Mouse (Mus musculus): ENCODE results near the gene Prr11. TPM values are rescaled to one million over a fixed set of nuclear protein-coding genes. Genes with fewer than 3 reads are reported as not detected.

Prr11 gene
- 0.19 and 0.54 TPM in 2 replicates for polyA plus RNA-seq (2012; rRNA removed)

GRCm38 (mm10) chr11:87108409-87108754 lies at the start of gene Prr11:
Prr11 (minus strand) TSS chr11:87108708.
- peak within 1 kb of the TSS; percentile 88 for H3K4me3 ChIP-seq (replicated peaks; ENCODE audit: extremely low read depth, low read depth, low read length)
- WGBS = under 1% methylated on average over 14 of the region's 14 CpGs
- H3K4me1 ChIP-seq (ENCODE audit: control insufficient read depth, insufficient read depth, low read length) = peaks cover 5% of the 10 kb centered on the region; the same call in 1 of the 2 replicates
- DNase-seq = no peak
- TF ChIP-seq CTCF (IDR thresholded peaks at IDR 0.05; ENCODE audit: insufficient read depth, low read length) (no peak), POLR2A (IDR thresholded peaks at IDR 0.05; ENCODE audit: borderline replicate concordance, extremely low read depth, low read depth, low read length) (no peak)

- TF ChIP-seq CTCF (IDR thresholded peaks at IDR 0.05; ENCODE audit: insufficient read depth, low read length) = no peak
- H3K4me1 ChIP-seq (ENCODE audit: control insufficient read depth, insufficient read depth, low read length) = no peaks in the 10 kb centered on the region
- no peak overlapping the region for H3K4me3 ChIP-seq (replicated peaks; ENCODE audit: extremely low read depth, low read depth, low read length)
- 80% methylated on average over 2 of the region's 2 CpGs for WGBS
- no peak for DNase-seq
These were observed 49.5 kb upstream of the Prr11 start for GRCm38 (mm10) chr11:87158012-87158411.

DNA sequence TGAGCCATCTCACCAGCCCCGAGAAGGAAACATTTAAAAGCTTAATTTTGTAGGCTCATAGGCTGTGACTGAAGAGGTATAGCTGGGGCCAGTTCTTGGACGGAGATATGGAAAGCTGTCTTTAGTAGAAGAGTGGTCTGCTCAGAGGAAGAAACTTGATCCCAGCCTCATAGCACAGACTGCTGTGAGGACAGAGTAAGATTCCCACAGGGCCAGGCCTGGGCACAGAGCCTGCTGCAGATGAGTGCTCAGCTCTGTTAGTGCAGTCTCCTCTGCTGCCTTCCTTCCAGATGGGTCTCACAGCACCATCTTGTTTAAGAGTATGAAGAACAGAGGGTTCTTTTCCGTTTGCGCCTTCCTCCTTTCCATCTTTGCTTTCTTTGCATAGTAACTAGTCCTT lies 27.7 kb upstream of the Prr11 start:
- whole genome bisulfite sequencing = 91% methylated on average over 4 of the region's 4 CpGs
- Histone ChIP-seq H3K4me3 (replicated peaks; ENCODE audit: extremely low read depth, low read depth, low read length) (no peak overlapping the region), H3K4me1 (ENCODE audit: control insufficient read depth, insufficient read depth, low read length) (no peaks in the 10 kb centered on the region)
- no peak for DNase-seq
- no peak for TF ChIP-seq CTCF (IDR thresholded peaks at IDR 0.05; ENCODE audit: insufficient read depth, low read length)
- TF ChIP-seq POLR2A (IDR thresholded peaks at IDR 0.05; ENCODE audit: borderline replicate concordance, extremely low read depth, low read depth, low read length) = no peak

GRCm38 (mm10) chr11:87126824-87127816 lies 18.6 kb upstream of the Prr11 start, which contains the start of gene Trim37:
Trim37 (plus strand) TSS chr11:87127077.
- peak; percentile 80 for DNase-seq
- TF ChIP-seq CTCF (IDR thresholded peaks at IDR 0.05; ENCODE audit: insufficient read depth, low read length) (no peak), POLR2A (IDR thresholded peaks at IDR 0.05; ENCODE audit: borderline replicate concordance, extremely low read depth, low read depth, low read length) (peak; percentile 40; the same call in 1 of the 2 replicates)
- no peaks in the 10 kb centered on the region; the same call in 1 of the 2 replicates for H3K4me1 ChIP-seq (ENCODE audit: control insufficient read depth, insufficient read depth, low read length)
- WGBS = under 1% methylated on average over 101 of the region's 105 CpGs
- H3K4me3 ChIP-seq (replicated peaks; ENCODE audit: extremely low read depth, low read depth, low read length) = peak within 1 kb of the TSS; percentile 70

DNA sequence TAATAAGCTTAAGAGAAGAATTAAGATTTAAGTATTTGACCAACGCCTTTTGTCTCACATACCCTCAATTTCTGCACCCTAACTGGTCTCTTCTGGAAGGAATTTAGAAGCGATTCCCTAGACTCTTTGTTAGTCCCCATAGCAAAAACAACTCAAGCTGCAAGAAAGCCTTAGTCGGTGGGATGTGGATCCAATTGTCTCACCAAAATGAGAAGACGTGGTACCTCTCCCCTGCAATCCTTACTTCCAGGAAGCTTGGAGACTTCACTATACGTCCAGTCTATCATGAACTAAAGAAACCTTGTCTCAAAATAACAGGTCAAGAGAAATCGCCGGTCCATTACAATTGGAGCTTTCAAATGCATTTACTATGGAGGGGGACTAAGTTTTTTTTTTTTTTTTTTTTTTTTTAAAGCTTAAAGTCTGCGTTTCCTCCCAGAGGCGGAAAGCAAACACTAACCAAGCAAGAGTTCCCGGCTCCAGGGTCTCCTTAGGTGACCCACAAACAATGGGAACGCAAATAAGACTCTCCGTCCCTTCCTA lies 17.8 kb upstream of the Prr11 start:
- DNase-seq = no peak
- 1% methylated on average over 12 of the region's 12 CpGs for WGBS
- peak overlapping the region; percentile 67 for H3K4me3 ChIP-seq (replicated peaks; ENCODE audit: extremely low read depth, low read depth, low read length)
- no peaks in the 10 kb centered on the region; the same call in 1 of the 2 replicates for H3K4me1 ChIP-seq (ENCODE audit: control insufficient read depth, insufficient read depth, low read length)
- no peak for TF ChIP-seq POLR2A (IDR thresholded peaks at IDR 0.05; ENCODE audit: borderline replicate concordance, extremely low read depth, low read depth, low read length)
- TF ChIP-seq CTCF (IDR thresholded peaks at IDR 0.05; ENCODE audit: insufficient read depth, low read length) = no peak

DNA sequence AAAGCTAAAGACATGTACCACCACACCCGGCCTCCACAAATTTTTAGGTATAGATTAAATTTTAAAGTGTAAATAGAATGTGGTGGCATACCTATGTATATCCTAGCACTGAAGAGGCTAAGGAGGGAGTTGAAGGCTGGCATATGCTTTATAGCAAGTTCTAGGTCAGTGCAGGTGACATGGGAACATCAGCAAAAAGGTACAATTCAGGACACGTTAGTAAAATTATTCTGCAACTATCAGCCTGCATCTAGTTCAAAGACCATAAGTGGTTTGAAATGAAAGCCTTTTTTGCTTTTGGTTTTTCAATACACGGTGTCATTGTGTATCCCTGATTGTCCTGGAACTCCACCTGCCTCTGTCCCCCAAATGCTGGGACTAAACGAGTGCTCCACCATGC lies 17.1 kb upstream of the Prr11 start:
- DNase-seq = no peak
- Histone ChIP-seq H3K4me3 (replicated peaks; ENCODE audit: extremely low read depth, low read depth, low read length) (no peak overlapping the region), H3K4me1 (ENCODE audit: control insufficient read depth, insufficient read depth, low read length) (no peaks in the 10 kb centered on the region; the same call in 1 of the 2 replicates)
- 56% methylated on average over 4 of the region's 4 CpGs for WGBS
- TF ChIP-seq CTCF (IDR thresholded peaks at IDR 0.05; ENCODE audit: insufficient read depth, low read length) (no peak), POLR2A (IDR thresholded peaks at IDR 0.05; ENCODE audit: borderline replicate concordance, extremely low read depth, low read depth, low read length) (no peak)

GRCm38 (mm10) chr11:87121864-87122263 lies 13.4 kb upstream of the Prr11 start:
- TF ChIP-seq POLR2A (IDR thresholded peaks at IDR 0.05; ENCODE audit: borderline replicate concordance, extremely low read depth, low read depth, low read length) (no peak), CTCF (IDR thresholded peaks at IDR 0.05; ENCODE audit: insufficient read depth, low read length) (no peak)
- WGBS = 60% methylated on average over 8 of the region's 8 CpGs
- no peak for DNase-seq
- no peaks in the 10 kb centered on the region; the same call in 1 of the 2 replicates for H3K4me1 ChIP-seq (ENCODE audit: control insufficient read depth, insufficient read depth, low read length)
- H3K4me3 ChIP-seq (replicated peaks; ENCODE audit: extremely low read depth, low read depth, low read length) = no peak overlapping the region

DNA sequence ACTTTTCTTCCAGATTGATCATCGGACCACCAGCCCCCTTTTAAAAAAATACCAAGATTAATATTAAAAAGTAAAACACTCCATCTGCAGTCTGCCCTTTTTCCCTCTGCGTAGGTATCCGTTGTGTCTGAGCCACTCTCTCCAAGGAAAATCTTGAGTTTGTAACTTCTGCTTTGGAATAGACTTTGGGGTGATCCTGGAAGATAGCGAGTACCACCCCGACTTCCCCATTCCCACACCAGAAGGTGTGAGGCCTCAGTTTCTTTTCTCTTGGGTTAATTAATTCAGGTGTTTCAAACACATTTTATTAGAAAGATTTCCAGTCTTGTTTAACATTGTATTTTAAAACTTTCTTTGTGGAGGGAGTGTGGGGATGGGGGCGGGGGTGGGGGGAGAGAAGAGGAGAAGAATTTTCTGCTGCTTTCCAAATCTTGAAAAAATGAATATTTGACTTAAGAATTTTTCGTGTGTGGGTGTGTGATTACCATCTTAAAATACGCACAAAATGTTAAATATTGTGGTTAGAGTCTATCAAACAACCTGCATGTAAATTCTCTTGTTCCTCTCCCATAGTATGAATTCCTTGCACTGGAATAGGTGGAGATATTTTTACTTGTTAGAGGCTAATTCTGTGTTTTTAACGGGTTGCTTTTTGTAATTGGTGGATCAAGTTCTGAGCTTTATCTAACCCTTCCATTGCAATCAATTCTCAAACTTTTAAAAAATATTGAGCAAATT lies 1.8 kb upstream of the Prr11 start:
- TF ChIP-seq CTCF (IDR thresholded peaks at IDR 0.05; ENCODE audit: insufficient read depth, low read length) (no peak), POLR2A (IDR thresholded peaks at IDR 0.05; ENCODE audit: borderline replicate concordance, extremely low read depth, low read depth, low read length) (no peak)
- Histone ChIP-seq H3K4me3 (replicated peaks; ENCODE audit: extremely low read depth, low read depth, low read length) (peak overlapping the region; percentile 88), H3K4me1 (ENCODE audit: control insufficient read depth, insufficient read depth, low read length) (peaks cover 5% of the 10 kb centered on the region; the same call in 1 of the 2 replicates)
- WGBS = 7% methylated on average over 9 of the region's 9 CpGs
- no peak for DNase-seq

DNA sequence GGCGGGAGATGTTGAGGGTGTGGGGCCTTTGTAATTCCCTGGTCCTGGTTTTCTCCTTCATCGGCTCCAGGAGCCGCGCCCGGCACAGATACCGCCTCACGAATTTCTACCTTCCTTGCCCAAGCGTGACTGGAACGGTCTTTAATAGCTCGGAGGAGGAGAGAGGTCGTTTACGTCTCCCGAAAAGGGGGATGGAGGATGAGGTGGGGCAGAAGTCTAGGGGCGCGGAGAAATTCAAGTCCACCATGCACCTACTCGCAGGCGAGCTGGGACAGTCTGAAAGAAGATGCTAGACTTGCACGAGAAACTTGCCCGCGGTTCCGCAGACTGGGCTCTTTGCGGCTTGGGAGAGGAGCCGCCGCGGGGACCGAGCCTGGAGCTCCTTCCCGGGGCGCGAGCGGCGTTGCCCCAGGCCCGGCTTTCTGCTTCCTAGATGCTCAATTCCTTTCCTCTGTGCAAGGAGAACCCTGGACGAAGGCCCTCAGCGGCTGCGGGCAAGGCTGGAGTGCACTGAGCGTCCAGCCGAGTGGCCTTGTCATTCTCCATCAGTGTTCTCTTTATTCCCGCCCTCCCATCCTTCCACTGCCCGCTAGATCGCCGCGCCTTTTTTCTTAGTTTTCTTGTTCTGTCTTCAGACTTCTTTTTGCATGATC lies 1.1 kb upstream of the Prr11 start:
- Histone ChIP-seq H3K4me1 (ENCODE audit: control insufficient read depth, insufficient read depth, low read length) (peaks cover 5% of the 10 kb centered on the region; the same call in 1 of the 2 replicates), H3K4me3 (replicated peaks; ENCODE audit: extremely low read depth, low read depth, low read length) (peak overlapping the region; percentile 88)
- peak; percentile 49 for DNase-seq
- under 1% methylated on average over 42 of the region's 42 CpGs for WGBS
- TF ChIP-seq POLR2A (IDR thresholded peaks at IDR 0.05; ENCODE audit: borderline replicate concordance, extremely low read depth, low read depth, low read length) = peak; percentile 18; the same call in 1 of the 2 replicates
- no peak for TF ChIP-seq CTCF (IDR thresholded peaks at IDR 0.05; ENCODE audit: insufficient read depth, low read length)

Measured in lung, adult 2 months (tissue).